Mouse (Mus musculus): ENCODE measurements around the gene Uqcc1. TPM values are rescaled to one million over a fixed set of nuclear protein-coding genes. Genes with fewer than 3 reads are reported as not detected.
A peak's percentile ranks its signal among the peaks of the same experiment; 100 is the strongest.

Gene Uqcc1
- 66.5 and 67.1 TPM in 2 replicates for polyA plus RNA-seq (2015; fragmentation: Nextera tagmentation; extraction: Ambion mirVana)

GRCm38 (mm10) chr2:155929531-155930442, at the start of gene Uqcc1:
Gene Uqcc1 (minus strand): TSS chr2:155930310.
- Histone ChIP-seq H3K36me3 (ENCODE audit: control insufficient read depth, insufficient read depth, low read length) (no peaks in the 10 kb centered on the region), H3K9me3 (replicated peaks; ENCODE audit: control insufficient read depth, low read length) (no peaks in the 10 kb centered on the region), H3K4me2 (ENCODE audit: low read depth, low read length) (peak within 1 kb of the TSS; percentile 88), H3K4me3 (replicated peaks; ENCODE audit: low read length) (peak within 1 kb of the TSS; percentile 73), H3K4me1 (ENCODE audit: control insufficient read depth, insufficient read depth, low read length) (peaks cover 12% of the 10 kb centered on the region), H3K27ac (ENCODE audit: low read length) (peak within 1 kb of the TSS; percentile 94), H3K27me3 (ENCODE audit: control insufficient read depth, insufficient read depth, low read length) (no peaks in the 10 kb centered on the region), H3K9ac (ENCODE audit: low read length) (peak within 1 kb of the TSS; percentile 82)
- ATAC-seq (ENCODE audit: insufficient read depth, low FRiP score): peak; percentile 94
- WGBS: under 1% methylated on average over 38 of the region's 38 CpGs

GRCm38 (mm10) chr2:155979328-155979991, 49.4 kb upstream of the Uqcc1 start:
- no peak for ATAC-seq (ENCODE audit: insufficient read depth, low FRiP score)
- Histone ChIP-seq H3K36me3 (ENCODE audit: control insufficient read depth, insufficient read depth, low read length) (peaks cover 27% of the 10 kb centered on the region), H3K9ac (ENCODE audit: low read length) (no peak overlapping the region), H3K4me1 (ENCODE audit: control insufficient read depth, insufficient read depth, low read length) (no peaks in the 10 kb centered on the region), H3K4me3 (replicated peaks; ENCODE audit: low read length) (no peak overlapping the region), H3K9me3 (replicated peaks; ENCODE audit: control insufficient read depth, low read length) (no peaks in the 10 kb centered on the region), H3K27me3 (ENCODE audit: control insufficient read depth, insufficient read depth, low read length) (no peaks in the 10 kb centered on the region), H3K4me2 (ENCODE audit: low read depth, low read length) (no peak overlapping the region), H3K27ac (ENCODE audit: low read length) (no peak overlapping the region; the same call in 1 of the 2 replicates)
- 72% methylated on average over 5 of the region's 5 CpGs for WGBS

GRCm38 (mm10) chr2:155974087-155974731, 44.1 kb upstream of the Uqcc1 start:
- Histone ChIP-seq H3K4me2 (ENCODE audit: low read depth, low read length) (no peak overlapping the region), H3K4me3 (replicated peaks; ENCODE audit: low read length) (no peak overlapping the region), H3K27me3 (ENCODE audit: control insufficient read depth, insufficient read depth, low read length) (no peaks in the 10 kb centered on the region), H3K9me3 (replicated peaks; ENCODE audit: control insufficient read depth, low read length) (no peaks in the 10 kb centered on the region), H3K4me1 (ENCODE audit: control insufficient read depth, insufficient read depth, low read length) (no peaks in the 10 kb centered on the region), H3K27ac (ENCODE audit: low read length) (no peak overlapping the region), H3K36me3 (ENCODE audit: control insufficient read depth, insufficient read depth, low read length) (peaks cover 25% of the 10 kb centered on the region), H3K9ac (ENCODE audit: low read length) (no peak overlapping the region)
- ATAC-seq (ENCODE audit: insufficient read depth, low FRiP score): no peak
- WGBS: 77% methylated on average over 14 of the region's 14 CpGs

GRCm38 (mm10) chr2:155973348-155973747, 43.2 kb upstream of the Uqcc1 start:
- no peaks in the 10 kb centered on the region for H3K27me3 ChIP-seq (ENCODE audit: control insufficient read depth, insufficient read depth, low read length)
- no peak overlapping the region for H3K27ac ChIP-seq (ENCODE audit: low read length)
- 75% methylated on average over 6 of the region's 6 CpGs for WGBS
- no peak overlapping the region for H3K4me3 ChIP-seq (replicated peaks; ENCODE audit: low read length)
- no peak overlapping the region for H3K9ac ChIP-seq (ENCODE audit: low read length)
- no peak overlapping the region for H3K4me2 ChIP-seq (ENCODE audit: low read depth, low read length)
- no peak for ATAC-seq (ENCODE audit: insufficient read depth, low FRiP score)
- peaks cover 25% of the 10 kb centered on the region for H3K36me3 ChIP-seq (ENCODE audit: control insufficient read depth, insufficient read depth, low read length)
- no peaks in the 10 kb centered on the region for H3K4me1 ChIP-seq (ENCODE audit: control insufficient read depth, insufficient read depth, low read length)
- H3K9me3 ChIP-seq (replicated peaks; ENCODE audit: control insufficient read depth, low read length): no peaks in the 10 kb centered on the region

GRCm38 (mm10) chr2:155962991-155963390, 32.9 kb upstream of the Uqcc1 start:
- H3K27ac ChIP-seq (ENCODE audit: low read length): no peak overlapping the region
- ATAC-seq (ENCODE audit: insufficient read depth, low FRiP score): no peak
- no peaks in the 10 kb centered on the region for H3K9me3 ChIP-seq (replicated peaks; ENCODE audit: control insufficient read depth, low read length)
- H3K4me3 ChIP-seq (replicated peaks; ENCODE audit: low read length): no peak overlapping the region
- peaks cover 16% of the 10 kb centered on the region for H3K36me3 ChIP-seq (ENCODE audit: control insufficient read depth, insufficient read depth, low read length)
- H3K4me2 ChIP-seq (ENCODE audit: low read depth, low read length): no peak overlapping the region
- WGBS: 21% methylated on average over 1 of the region's 1 CpGs
- H3K27me3 ChIP-seq (ENCODE audit: control insufficient read depth, insufficient read depth, low read length): no peaks in the 10 kb centered on the region
- no peak overlapping the region for H3K9ac ChIP-seq (ENCODE audit: low read length)
- H3K4me1 ChIP-seq (ENCODE audit: control insufficient read depth, insufficient read depth, low read length): 0 out of 2 replicates have a peak, but pooled peaks cover 3% of the 10 kb centered on the region

- Histone ChIP-seq H3K4me3 (replicated peaks; ENCODE audit: low read length) (no peak overlapping the region), H3K36me3 (ENCODE audit: control insufficient read depth, insufficient read depth, low read length) (peaks cover 16% of the 10 kb centered on the region), H3K9me3 (replicated peaks; ENCODE audit: control insufficient read depth, low read length) (no peaks in the 10 kb centered on the region), H3K4me1 (ENCODE audit: control insufficient read depth, insufficient read depth, low read length) (peaks cover 6% of the 10 kb centered on the region; the same call in 1 of the 2 replicates), H3K9ac (ENCODE audit: low read length) (no peak overlapping the region), H3K27ac (ENCODE audit: low read length) (no peak overlapping the region), H3K27me3 (ENCODE audit: control insufficient read depth, insufficient read depth, low read length) (no peaks in the 10 kb centered on the region), H3K4me2 (ENCODE audit: low read depth, low read length) (no peak overlapping the region)
- WGBS: 79% methylated on average over 10 of the region's 10 CpGs
- ATAC-seq (ENCODE audit: insufficient read depth, low FRiP score): no peak
Observed at GRCm38 (mm10) chr2:155961862-155962261, 31.8 kb upstream of the Uqcc1 start.

GRCm38 (mm10) chr2:155959981-155960380, 29.9 kb upstream of the Uqcc1 start:
- Histone ChIP-seq H3K4me3 (replicated peaks; ENCODE audit: low read length) (no peak overlapping the region), H3K9ac (ENCODE audit: low read length) (no peak overlapping the region), H3K27ac (ENCODE audit: low read length) (no peak overlapping the region), H3K27me3 (ENCODE audit: control insufficient read depth, insufficient read depth, low read length) (no peaks in the 10 kb centered on the region), H3K4me2 (ENCODE audit: low read depth, low read length) (no peak overlapping the region), H3K9me3 (replicated peaks; ENCODE audit: control insufficient read depth, low read length) (no peaks in the 10 kb centered on the region), H3K36me3 (ENCODE audit: control insufficient read depth, insufficient read depth, low read length) (peaks cover 5% of the 10 kb centered on the region; the same call in 1 of the 2 replicates), H3K4me1 (ENCODE audit: control insufficient read depth, insufficient read depth, low read length) (peaks cover 6% of the 10 kb centered on the region; the same call in 1 of the 2 replicates)
- 70% methylated on average over 5 of the region's 5 CpGs for WGBS
- ATAC-seq (ENCODE audit: insufficient read depth, low FRiP score): no peak

GRCm38 (mm10) chr2:155956134-155957059, 26.3 kb upstream of the Uqcc1 start, which contains the start of gene Cep250:
Gene Cep250 (plus strand): TSS chr2:155956458.
- Histone ChIP-seq H3K9ac (ENCODE audit: low read length) (peak within 1 kb of the TSS; percentile 90), H3K4me2 (ENCODE audit: low read depth, low read length) (peak within 1 kb of the TSS; percentile 54), H3K27ac (ENCODE audit: low read length) (peak within 1 kb of the TSS; percentile 82), H3K27me3 (ENCODE audit: control insufficient read depth, insufficient read depth, low read length) (no peaks in the 10 kb centered on the region), H3K9me3 (replicated peaks; ENCODE audit: control insufficient read depth, low read length) (no peaks in the 10 kb centered on the region), H3K4me1 (ENCODE audit: control insufficient read depth, insufficient read depth, low read length) (peaks cover 6% of the 10 kb centered on the region; the same call in 1 of the 2 replicates), H3K4me3 (replicated peaks; ENCODE audit: low read length) (peak within 1 kb of the TSS; percentile 71), H3K36me3 (ENCODE audit: control insufficient read depth, insufficient read depth, low read length) (no peaks in the 10 kb centered on the region)
- WGBS: under 1% methylated on average over 59 of the region's 59 CpGs
- ATAC-seq (ENCODE audit: insufficient read depth, low FRiP score): peak; percentile 98
